ENCODE assay signal across 16 mouse cellular contexts in the genomic region with DNA sequence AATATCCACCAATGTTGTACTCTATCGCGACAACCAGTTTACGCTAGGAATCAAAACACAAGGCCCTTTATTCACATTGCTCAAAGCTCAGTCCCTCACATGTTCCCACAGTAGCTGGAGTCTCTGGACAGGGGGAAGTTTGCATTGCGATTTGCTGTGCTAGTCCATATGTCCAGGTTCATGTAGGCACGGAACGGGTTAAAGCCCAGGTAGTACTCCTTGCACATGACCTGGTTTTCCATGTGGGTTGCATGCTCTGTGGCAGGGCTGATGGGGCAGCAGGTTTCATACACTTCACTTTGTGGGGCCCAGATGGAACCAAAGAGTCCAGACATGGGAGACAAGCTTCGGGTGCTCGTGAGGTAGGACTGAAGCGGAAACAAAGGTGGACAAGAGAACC.
"Had no signal": no experiment of that assay in that cellular context is flagged by ENCODE, and none has a peak within 500 bp of the region (broad histone marks: within the 10 kb centered on the region; RNA-seq: fewer than 3 reads in every experiment).

No protein-coding gene starts in this region.

- H3K4me3 ChIP-seq: neural tube, embryonic 13.5 days; neural tube, embryonic 15.5 days; stomach, embryonic 15.5 days had no signal

- DNase-seq: retina, postnatal 1 day; right cerebral cortex, adult 18-20 months; right cerebral cortex, postnatal 14 days; right cerebral cortex, postnatal 25 days; right cerebral cortex, postnatal 4 days; spleen, adult 18-20 months; thymus, adult 18-20 months; thymus, adult 2 months; thymus, postnatal 14 days; thymus, postnatal 25 days; thymus, postnatal 36 days; thymus, postnatal 4 days had no signal

- H3K4me2 ChIP-seq: neural tube, embryonic 13.5 days; neural tube, embryonic 15.5 days; stomach, embryonic 15.5 days had no signal

- H3K27ac ChIP-seq: neural tube, embryonic 13.5 days; neural tube, embryonic 15.5 days; stomach, embryonic 15.5 days; stomach, postnatal 0 days had no signal

- H3K4me1 ChIP-seq: neural tube, embryonic 13.5 days; stomach, embryonic 15.5 days had no signal

- H3K9me3 ChIP-seq: neural tube, embryonic 13.5 days; neural tube, embryonic 15.5 days; stomach, embryonic 15.5 days had no signal

- H3K9ac ChIP-seq: neural tube, embryonic 13.5 days; neural tube, embryonic 15.5 days; stomach, embryonic 15.5 days had no signal

- H3K27me3 ChIP-seq: neural tube, embryonic 13.5 days; neural tube, embryonic 15.5 days; stomach, embryonic 15.5 days had no signal
